Mouse (Mus musculus): Measurements from ENCODE around the gene Mapkapk3. TPM values are rescaled to one million over a fixed set of nuclear protein-coding genes. Genes with fewer than 3 reads are reported as not detected.

Gene Mapkapk3
- polyA plus RNA-seq, 1 experiment from 2014 or later, result 2.0 TPM

GRCm38 (mm10) chr9:107297658-107298057 is 8.0 kb upstream of the Mapkapk3 start:
- Histone ChIP-seq H3K36me3 (ENCODE audit: poor library complexity, severe bottlenecking) (peaks cover 22% of the 10 kb centered on the region), H3K27me3 (peaks cover 19% of the 10 kb centered on the region), H3K9me3 (replicated peaks) (no peaks in the 10 kb centered on the region), H3K9ac (peak overlapping the region; percentile 76; the same call in 1 of the 2 replicates), H3K4me3 (peak overlapping the region; percentile 64), H3K4me2 (peak overlapping the region; percentile 81), H3K4me1 (peaks cover 17% of the 10 kb centered on the region), H3K27ac (no peak overlapping the region)
- WGBS, result 88% methylated on average over 4 of the region's 4 CpGs
- ATAC-seq, result no peak

- Histone ChIP-seq H3K4me3 (peak overlapping the region; percentile 64), H3K4me1 (peaks cover 17% of the 10 kb centered on the region), H3K36me3 (ENCODE audit: poor library complexity, severe bottlenecking) (peaks cover 19% of the 10 kb centered on the region), H3K9me3 (replicated peaks) (no peaks in the 10 kb centered on the region), H3K27me3 (peaks cover 23% of the 10 kb centered on the region), H3K4me2 (peak overlapping the region; percentile 81), H3K27ac (no peak overlapping the region), H3K9ac (peak overlapping the region; percentile 76)
- 16% methylated on average over 16 of the region's 16 CpGs for WGBS
- no peak; the same call in none of the 2 replicates for ATAC-seq
Measured at GRCm38 (mm10) chr9:107297059-107297458, 7.4 kb upstream of the Mapkapk3 start.

- under 1% methylated on average over 29 of the region's 31 CpGs for WGBS
- peak overlapping the region; percentile 1; the same call in 1 of the 2 replicates for H3K27ac ChIP-seq
- peak; percentile 99 for ATAC-seq
Measured at GRCm38 (mm10) chr9:107296501-107296965, 6.9 kb upstream of the Mapkapk3 start.

GRCm38 (mm10) chr9:107296041-107296440 is 6.4 kb upstream of the Mapkapk3 start:
- H3K4me2 ChIP-seq, result peak overlapping the region; percentile 81
- H3K36me3 ChIP-seq (ENCODE audit: poor library complexity, severe bottlenecking), result peaks cover 9% of the 10 kb centered on the region
- H3K27ac ChIP-seq, result no peak overlapping the region
- H3K9ac ChIP-seq, result 0 out of 2 replicates have a peak overlapping the region, but pooled peaks have one; percentile 40
- ATAC-seq, result no peak; the same call in 1 of the 2 replicates
- 5% methylated on average over 14 of the region's 14 CpGs for WGBS
- peaks cover 17% of the 10 kb centered on the region for H3K4me1 ChIP-seq
- peak overlapping the region; percentile 64 for H3K4me3 ChIP-seq
- no peaks in the 10 kb centered on the region for H3K9me3 ChIP-seq (replicated peaks)
- H3K27me3 ChIP-seq, result peaks cover 28% of the 10 kb centered on the region

More at GRCm38 (mm10) chr9:107296501-107296965, 6.9 kb upstream of the Mapkapk3 start:
- Histone ChIP-seq H3K9me3 (replicated peaks) (no peaks in the 10 kb centered on the region), H3K9ac (peak overlapping the region; percentile 76), H3K4me2 (peak overlapping the region; percentile 81), H3K4me3 (peak overlapping the region; percentile 64), H3K27me3 (peaks cover 26% of the 10 kb centered on the region), H3K36me3 (ENCODE audit: poor library complexity, severe bottlenecking) (peaks cover 14% of the 10 kb centered on the region), H3K4me1 (peaks cover 17% of the 10 kb centered on the region)

GRCm38 (mm10) chr9:107296016-107296040 is 6.2 kb upstream of the Mapkapk3 start, which contains the start of gene Cish:
Gene Cish, plus strand, starts transcription at chr9:107296026.
- Histone ChIP-seq H3K27me3 (peaks cover 28% of the 10 kb centered on the region), H3K4me1 (peaks cover 17% of the 10 kb centered on the region), H3K27ac (peak within 1 kb of the TSS; percentile 1; the same call in 1 of the 2 replicates), H3K36me3 (ENCODE audit: poor library complexity, severe bottlenecking) (peaks cover 7% of the 10 kb centered on the region), H3K9ac (peak within 1 kb of the TSS; percentile 76), H3K4me2 (peak within 1 kb of the TSS; percentile 81), H3K9me3 (replicated peaks) (no peaks in the 10 kb centered on the region), H3K4me3 (peak within 1 kb of the TSS; percentile 64)
- no peak for ATAC-seq

GRCm38 (mm10) chr9:107295616-107296015 is 5.9 kb upstream of the Mapkapk3 start:
- Histone ChIP-seq H3K36me3 (ENCODE audit: poor library complexity, severe bottlenecking) (peaks cover 5% of the 10 kb centered on the region; the same call in 1 of the 2 replicates), H3K27me3 (peaks cover 28% of the 10 kb centered on the region), H3K4me1 (peaks cover 17% of the 10 kb centered on the region), H3K9ac (no peak overlapping the region), H3K9me3 (replicated peaks) (no peaks in the 10 kb centered on the region), H3K4me2 (peak overlapping the region; percentile 81; the same call in 1 of the 2 replicates), H3K27ac (no peak overlapping the region), H3K4me3 (peak overlapping the region; percentile 64; the same call in 1 of the 2 replicates)
- ATAC-seq, result no peak
- WGBS, result 84% methylated on average over 4 of the region's 4 CpGs

- H3K4me3 ChIP-seq, result no peak overlapping the region
- H3K27me3 ChIP-seq, result peaks cover 32% of the 10 kb centered on the region
- no peak overlapping the region for H3K9ac ChIP-seq
- H3K4me2 ChIP-seq, result no peak overlapping the region
- WGBS, result 4% methylated on average over 6 of the region's 6 CpGs
- no peak overlapping the region for H3K27ac ChIP-seq
- H3K36me3 ChIP-seq (ENCODE audit: poor library complexity, severe bottlenecking), result no peaks in the 10 kb centered on the region
- ATAC-seq, result no peak
- peaks cover 27% of the 10 kb centered on the region for H3K4me1 ChIP-seq
- no peaks in the 10 kb centered on the region for H3K9me3 ChIP-seq (replicated peaks)
Measured at GRCm38 (mm10) chr9:107294249-107294648, 4.6 kb upstream of the Mapkapk3 start.

- H3K4me3 ChIP-seq, result no peak overlapping the region
- H3K4me1 ChIP-seq, result peaks cover 13% of the 10 kb centered on the region
- no peaks in the 10 kb centered on the region for H3K9me3 ChIP-seq (replicated peaks)
- H3K9ac ChIP-seq, result no peak overlapping the region
- H3K27me3 ChIP-seq, result peaks cover 45% of the 10 kb centered on the region
- H3K27ac ChIP-seq, result no peak overlapping the region
- H3K36me3 ChIP-seq (ENCODE audit: poor library complexity, severe bottlenecking), result no peaks in the 10 kb centered on the region
- ATAC-seq, result peak; percentile 65
- WGBS, result 28% methylated on average over 10 of the region's 10 CpGs
- H3K4me2 ChIP-seq, result no peak overlapping the region
Measured at GRCm38 (mm10) chr9:107290897-107291296, 1.2 kb upstream of the Mapkapk3 start.

- H3K4me2 ChIP-seq, result peak overlapping the region; percentile 77
- no peak overlapping the region for H3K4me3 ChIP-seq
- no peak; the same call in 1 of the 2 replicates for ATAC-seq
Measured at GRCm38 (mm10) chr9:107288711-107289110, 966 bp downstream of the Mapkapk3 start.

GRCm38 (mm10) chr9:107288105-107288650 is 1.5 kb downstream of the Mapkapk3 start:
- H3K4me1 ChIP-seq, result peaks cover 13% of the 10 kb centered on the region
- no peak overlapping the region for H3K4me2 ChIP-seq
- peaks cover 31% of the 10 kb centered on the region for H3K27me3 ChIP-seq
- H3K27ac ChIP-seq, result no peak overlapping the region
- no peaks in the 10 kb centered on the region for H3K9me3 ChIP-seq (replicated peaks)
- H3K36me3 ChIP-seq (ENCODE audit: poor library complexity, severe bottlenecking), result no peaks in the 10 kb centered on the region
- H3K4me3 ChIP-seq, result no peak overlapping the region
- 92% methylated on average over 14 of the region's 14 CpGs for WGBS
- no peak overlapping the region for H3K9ac ChIP-seq
- no peak for ATAC-seq

More at GRCm38 (mm10) chr9:107288711-107289110, 966 bp downstream of the Mapkapk3 start:
- Histone ChIP-seq H3K36me3 (ENCODE audit: poor library complexity, severe bottlenecking) (no peaks in the 10 kb centered on the region), H3K9me3 (replicated peaks) (no peaks in the 10 kb centered on the region), H3K27me3 (peaks cover 34% of the 10 kb centered on the region), H3K9ac (no peak overlapping the region), H3K27ac (no peak overlapping the region), H3K4me1 (peaks cover 13% of the 10 kb centered on the region)
- WGBS, result 26% methylated on average over 8 of the region's 8 CpGs

GRCm38 (mm10) chr9:107287294-107287693 is 2.4 kb downstream of the Mapkapk3 start:
- H3K27me3 ChIP-seq, result peaks cover 23% of the 10 kb centered on the region
- no peaks in the 10 kb centered on the region for H3K36me3 ChIP-seq (ENCODE audit: poor library complexity, severe bottlenecking)
- no peak overlapping the region for H3K4me2 ChIP-seq
- no peak overlapping the region for H3K9ac ChIP-seq
- no peaks in the 10 kb centered on the region for H3K9me3 ChIP-seq (replicated peaks)
- no peak for ATAC-seq
- WGBS, result 70% methylated on average over 2 of the region's 2 CpGs
- no peak overlapping the region for H3K27ac ChIP-seq
- no peak overlapping the region for H3K4me3 ChIP-seq
- H3K4me1 ChIP-seq, result peaks cover 13% of the 10 kb centered on the region

- Histone ChIP-seq H3K9me3 (replicated peaks) (no peaks in the 10 kb centered on the region), H3K9ac (no peak overlapping the region), H3K27me3 (peaks cover 17% of the 10 kb centered on the region), H3K36me3 (ENCODE audit: poor library complexity, severe bottlenecking) (no peaks in the 10 kb centered on the region), H3K4me1 (peaks cover 14% of the 10 kb centered on the region), H3K4me3 (no peak overlapping the region), H3K4me2 (no peak overlapping the region), H3K27ac (no peak overlapping the region)
- no peak for ATAC-seq
- WGBS, result 13% methylated on average over 3 of the region's 3 CpGs
Measured at GRCm38 (mm10) chr9:107285009-107285408, 4.7 kb downstream of the Mapkapk3 start.

- H3K4me3 ChIP-seq, result no peak overlapping the region
- no peak overlapping the region for H3K9ac ChIP-seq
- no peaks in the 10 kb centered on the region for H3K36me3 ChIP-seq (ENCODE audit: poor library complexity, severe bottlenecking)
- H3K9me3 ChIP-seq (replicated peaks), result no peaks in the 10 kb centered on the region
- WGBS, result 88% methylated on average over 9 of the region's 9 CpGs
- no peak overlapping the region for H3K4me2 ChIP-seq
- no peaks in the 10 kb centered on the region for H3K27me3 ChIP-seq
- H3K27ac ChIP-seq, result no peak overlapping the region
- peaks cover 18% of the 10 kb centered on the region for H3K4me1 ChIP-seq
- no peak for ATAC-seq
Measured at GRCm38 (mm10) chr9:107282951-107283350, 6.7 kb downstream of the Mapkapk3 start.

Measured in forebrain, embryonic 13.5 days (tissue).